Mouse (Mus musculus): Measurements from ENCODE around the gene Prr12. TPM values are rescaled to one million over a fixed set of nuclear protein-coding genes. Genes with fewer than 3 reads are reported as not detected.
A peak's percentile ranks its signal among the peaks of the same experiment; 100 is the strongest.

Prr12 gene
- polyA plus RNA-seq, 1 experiment, result not detected

DNA sequence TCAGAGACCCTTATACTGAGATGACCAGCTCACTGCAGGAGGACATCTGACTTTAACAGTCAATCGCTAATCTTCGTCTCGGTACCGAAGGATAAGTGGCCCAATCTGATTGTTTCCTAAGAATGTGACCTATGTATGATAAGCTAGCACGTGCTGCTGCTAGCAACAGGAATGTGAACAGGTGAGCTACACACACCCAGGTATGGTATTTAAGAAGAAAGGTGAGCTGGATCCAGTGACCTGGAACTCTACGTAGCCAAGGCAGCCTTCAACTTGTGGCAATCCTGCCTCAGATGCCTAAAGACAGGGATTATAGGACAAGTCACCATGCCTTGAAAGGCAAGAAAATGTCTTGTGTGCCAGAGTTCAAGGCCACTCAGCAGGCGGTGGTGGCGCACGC lies 14.3 kb downstream of the Prr12 start:
- peaks cover 6% of the 10 kb centered on the region; the same call in 1 of the 2 replicates for H3K4me1 ChIP-seq (ENCODE audit: control insufficient read depth, insufficient read depth, low read length)
- TF ChIP-seq CTCF (IDR thresholded peaks at IDR 0.05; ENCODE audit: insufficient read depth, low read depth, low read length) (no peak), POLR2A (IDR thresholded peaks at IDR 0.05; ENCODE audit: insufficient read depth, low read depth, low read length) (no peak)
- no peak overlapping the region for H3K27ac ChIP-seq (ENCODE audit: insufficient read depth, low read depth, low read length)
- no peak overlapping the region for H3K4me3 ChIP-seq (ENCODE audit: insufficient read depth, low read depth, low read length)
- WGBS, result 95% methylated on average over 9 of the region's 9 CpGs

DNA sequence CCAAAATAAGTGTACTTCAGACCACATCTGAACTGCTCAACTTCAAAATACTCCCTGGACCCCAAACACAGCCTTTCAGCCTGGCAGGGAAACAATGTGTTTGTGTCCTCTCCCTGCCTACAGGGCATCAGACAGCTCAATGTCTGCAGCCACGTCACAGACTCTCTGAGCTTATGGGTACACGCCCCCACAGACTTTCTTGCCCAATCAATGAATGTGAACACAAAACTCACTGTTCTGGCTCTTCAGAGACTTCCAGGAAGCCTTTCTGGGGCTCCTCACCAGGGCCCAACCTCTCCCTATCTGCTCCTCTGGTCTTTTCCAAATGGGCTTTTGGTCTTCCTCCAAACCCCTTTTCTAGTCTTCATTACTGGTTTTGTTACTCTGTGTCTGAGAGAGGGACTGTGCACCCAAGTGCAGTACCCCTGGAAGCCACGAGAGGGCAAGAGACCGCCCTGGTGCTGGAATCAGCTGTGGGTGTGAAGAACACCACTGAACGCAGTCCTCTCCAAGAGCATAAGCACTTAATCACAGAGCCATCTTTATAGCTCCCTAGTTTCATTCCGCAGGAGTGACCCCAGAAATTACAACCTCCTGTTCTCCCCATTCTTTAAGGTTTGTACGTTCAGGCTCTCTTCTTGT lies 14.8 kb downstream of the Prr12 start:
- Histone ChIP-seq H3K27ac (ENCODE audit: insufficient read depth, low read depth, low read length) (no peak overlapping the region), H3K4me1 (ENCODE audit: control insufficient read depth, insufficient read depth, low read length) (peaks cover 2% of the 10 kb centered on the region; the same call in 1 of the 2 replicates), H3K4me3 (ENCODE audit: insufficient read depth, low read depth, low read length) (no peak overlapping the region)
- WGBS, result 46% methylated on average over 7 of the region's 7 CpGs
- TF ChIP-seq CTCF (IDR thresholded peaks at IDR 0.05; ENCODE audit: insufficient read depth, low read depth, low read length), result peak; percentile 58; the same call in 1 of the 2 replicates
- no peak for TF ChIP-seq POLR2A (IDR thresholded peaks at IDR 0.05; ENCODE audit: insufficient read depth, low read depth, low read length)

DNA sequence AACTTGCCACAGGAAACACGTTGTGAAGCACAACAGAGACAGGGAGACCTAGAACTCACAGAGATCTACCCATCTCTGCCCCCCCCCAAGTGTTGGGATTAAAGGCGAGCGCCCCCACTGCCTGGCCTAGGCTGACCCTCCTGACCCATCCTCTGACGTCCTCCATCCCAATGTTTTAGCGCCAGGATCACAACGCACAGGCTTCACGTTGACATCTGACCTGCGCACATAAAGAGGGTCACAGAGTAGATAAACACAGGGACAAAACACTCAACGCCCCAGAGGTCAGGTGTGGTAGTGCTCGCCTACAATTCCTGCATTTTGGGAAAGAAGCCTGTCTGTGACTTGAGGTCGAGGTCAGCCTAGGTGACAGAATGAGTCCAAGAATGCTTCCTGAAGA lies 16.0 kb downstream of the Prr12 start:
- H3K4me1 ChIP-seq (ENCODE audit: control insufficient read depth, insufficient read depth, low read length), result peaks cover 2% of the 10 kb centered on the region; the same call in 1 of the 2 replicates
- no peak overlapping the region for H3K27ac ChIP-seq (ENCODE audit: insufficient read depth, low read depth, low read length)
- 93% methylated on average over 11 of the region's 11 CpGs for WGBS
- no peak for TF ChIP-seq POLR2A (IDR thresholded peaks at IDR 0.05; ENCODE audit: insufficient read depth, low read depth, low read length)
- TF ChIP-seq CTCF (IDR thresholded peaks at IDR 0.05; ENCODE audit: insufficient read depth, low read depth, low read length), result no peak
- H3K4me3 ChIP-seq (ENCODE audit: insufficient read depth, low read depth, low read length), result no peak overlapping the region

DNA sequence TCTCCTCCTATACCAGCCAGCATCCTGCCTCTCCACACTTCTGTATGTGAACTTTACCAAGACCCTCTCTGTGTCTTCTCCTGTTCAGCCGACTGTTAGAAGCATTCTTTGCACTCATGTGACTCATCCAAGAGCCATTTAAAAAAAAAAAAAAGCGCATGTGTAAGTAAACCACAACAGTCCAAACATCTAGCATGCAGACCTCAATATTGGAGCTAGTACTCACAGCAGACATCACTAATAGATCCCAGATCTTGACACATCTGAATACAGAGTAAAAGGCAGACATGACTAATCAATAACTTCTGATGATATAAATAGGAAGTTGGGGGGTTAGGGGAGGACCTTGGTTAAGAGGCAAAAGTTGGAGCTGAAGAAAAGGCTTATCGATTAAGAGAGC lies 17.1 kb downstream of the Prr12 start:
- no peak overlapping the region for H3K4me3 ChIP-seq (ENCODE audit: insufficient read depth, low read depth, low read length)
- H3K4me1 ChIP-seq (ENCODE audit: control insufficient read depth, insufficient read depth, low read length), result no peaks in the 10 kb centered on the region; the same call in 1 of the 2 replicates
- H3K27ac ChIP-seq (ENCODE audit: insufficient read depth, low read depth, low read length), result no peak overlapping the region
- TF ChIP-seq POLR2A (IDR thresholded peaks at IDR 0.05; ENCODE audit: insufficient read depth, low read depth, low read length), result no peak
- no peak for TF ChIP-seq CTCF (IDR thresholded peaks at IDR 0.05; ENCODE audit: insufficient read depth, low read depth, low read length)
- WGBS, result 72% methylated on average over 3 of the region's 3 CpGs

- Histone ChIP-seq H3K4me3 (ENCODE audit: insufficient read depth, low read depth, low read length) (no peak overlapping the region), H3K4me1 (ENCODE audit: control insufficient read depth, insufficient read depth, low read length) (no peaks in the 10 kb centered on the region; the same call in 1 of the 2 replicates), H3K27ac (ENCODE audit: insufficient read depth, low read depth, low read length) (no peak overlapping the region)
- TF ChIP-seq POLR2A (IDR thresholded peaks at IDR 0.05; ENCODE audit: insufficient read depth, low read depth, low read length) (no peak), CTCF (IDR thresholded peaks at IDR 0.05; ENCODE audit: insufficient read depth, low read depth, low read length) (no peak)
- 93% methylated on average over 19 of the region's 19 CpGs for WGBS
These were observed 18.8 kb downstream of the Prr12 start for GRCm38 (mm10) chr7:45033722-45034359.

- Histone ChIP-seq H3K27ac (ENCODE audit: insufficient read depth, low read depth, low read length) (no peak overlapping the region), H3K4me3 (ENCODE audit: insufficient read depth, low read depth, low read length) (no peak overlapping the region), H3K4me1 (ENCODE audit: control insufficient read depth, insufficient read depth, low read length) (no peaks in the 10 kb centered on the region)
- 96% methylated on average over 8 of the region's 8 CpGs for WGBS
- TF ChIP-seq POLR2A (IDR thresholded peaks at IDR 0.05; ENCODE audit: insufficient read depth, low read depth, low read length) (no peak), CTCF (IDR thresholded peaks at IDR 0.05; ENCODE audit: insufficient read depth, low read depth, low read length) (no peak)
These were observed 21.8 kb downstream of the Prr12 start for GRCm38 (mm10) chr7:45030857-45031256.

GRCm38 (mm10) chr7:45029995-45030394 lies 22.7 kb downstream of the Prr12 start:
- Histone ChIP-seq H3K27ac (ENCODE audit: insufficient read depth, low read depth, low read length) (no peak overlapping the region), H3K4me1 (ENCODE audit: control insufficient read depth, insufficient read depth, low read length) (no peaks in the 10 kb centered on the region), H3K4me3 (ENCODE audit: insufficient read depth, low read depth, low read length) (no peak overlapping the region)
- no peak for TF ChIP-seq CTCF (IDR thresholded peaks at IDR 0.05; ENCODE audit: insufficient read depth, low read depth, low read length)
- TF ChIP-seq POLR2A (IDR thresholded peaks at IDR 0.05; ENCODE audit: insufficient read depth, low read depth, low read length), result no peak
- 91% methylated on average over 6 of the region's 6 CpGs for WGBS

- H3K4me1 ChIP-seq (ENCODE audit: control insufficient read depth, insufficient read depth, low read length), result no peaks in the 10 kb centered on the region
- H3K27ac ChIP-seq (ENCODE audit: insufficient read depth, low read depth, low read length), result no peak overlapping the region
- WGBS, result 91% methylated on average over 11 of the region's 11 CpGs
- TF ChIP-seq CTCF (IDR thresholded peaks at IDR 0.05; ENCODE audit: insufficient read depth, low read depth, low read length), result no peak
- TF ChIP-seq POLR2A (IDR thresholded peaks at IDR 0.05; ENCODE audit: insufficient read depth, low read depth, low read length), result no peak
- H3K4me3 ChIP-seq (ENCODE audit: insufficient read depth, low read depth, low read length), result no peak overlapping the region
These were observed 24.3 kb downstream of the Prr12 start for GRCm38 (mm10) chr7:45028351-45028750.

DNA sequence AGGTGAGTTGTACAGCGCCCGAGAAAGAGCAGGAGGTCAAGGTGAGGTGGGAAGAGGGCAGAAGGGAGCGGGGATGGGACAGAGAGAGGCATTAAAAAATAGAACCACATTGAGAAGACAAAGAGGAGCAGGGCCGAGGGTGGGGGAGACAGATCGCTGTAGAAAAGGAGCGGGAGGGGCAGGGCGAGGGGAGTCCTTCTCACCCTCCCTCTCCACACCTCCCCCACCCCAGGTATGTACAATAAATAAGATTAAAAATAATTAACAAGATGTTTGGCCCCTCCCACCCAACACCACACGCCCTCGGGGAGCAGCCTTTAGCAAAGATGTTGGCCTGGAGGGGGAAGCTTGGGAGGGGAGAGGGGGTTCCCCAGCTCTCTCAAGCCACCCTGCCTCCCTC lies 24.9 kb downstream of the Prr12 start:
- TF ChIP-seq POLR2A (IDR thresholded peaks at IDR 0.05; ENCODE audit: insufficient read depth, low read depth, low read length), result no peak
- TF ChIP-seq CTCF (IDR thresholded peaks at IDR 0.05; ENCODE audit: insufficient read depth, low read depth, low read length), result no peak
- H3K4me1 ChIP-seq (ENCODE audit: control insufficient read depth, insufficient read depth, low read length), result no peaks in the 10 kb centered on the region
- H3K4me3 ChIP-seq (ENCODE audit: insufficient read depth, low read depth, low read length), result no peak overlapping the region
- H3K27ac ChIP-seq (ENCODE audit: insufficient read depth, low read depth, low read length), result no peak overlapping the region
- WGBS, result 89% methylated on average over 9 of the region's 9 CpGs
